Mouse (Mus musculus) liver, postnatal 0 days (tissue): ENCODE results near the gene Golga4. TPM values are rescaled to one million over a fixed set of nuclear protein-coding genes. Genes with fewer than 3 reads are reported as not detected.

Experiments used
- ATAC-seq: fragments of 200-750 bp; cut with Nextera tagmentation; 2 replicates; pipeline ENCODE4 v1.8.0; 2017; ENCODE audit warnings: mild to moderate bottlenecking, moderate library complexity
- DNase-seq: peaks from one replicate; pipeline ENCODE4 v3.0.0-alpha.2; 2016
- H3K27ac ChIP-seq: fragments of 300-500 bp; sonication (generic); 2 replicates; pipeline ENCODE4 v1.5.1; 2014; ENCODE audit warnings: antibody characterized with exemption, moderate library complexity, mild to moderate bottlenecking, low read depth
- H3K27me3 ChIP-seq: fragments of 300-500 bp; sonication (generic); 2 replicates; pipeline ENCODE4 v1.6.1; 2014; ENCODE audit warnings: low read length, control low read depth, mixed read lengths; ENCODE audit not compliant: insufficient read depth
- H3K36me3 ChIP-seq: fragments of 300-500 bp; sonication (generic); replicated peaks from 2 replicates; pipeline ENCODE4 v1.6.1; 2014; ENCODE audit warnings: mild to moderate bottlenecking, control low read depth, low read length, moderate library complexity, mixed read lengths; ENCODE audit not compliant: insufficient read depth
- H3K4me1 ChIP-seq: fragments of 300-500 bp; sonication (generic); 2 replicates; pipeline ENCODE4 v1.6.1; 2014; ENCODE audit warnings: antibody characterized with exemption, mild to moderate bottlenecking, control low read depth; ENCODE audit not compliant: insufficient read depth
- H3K4me2 ChIP-seq: fragments of 300-500 bp; sonication (generic); 2 replicates; pipeline ENCODE4 v1.6.1; 2014; ENCODE audit warnings: low read depth, mild to moderate bottlenecking, low read length, moderate library complexity, mixed read lengths
- H3K4me3 ChIP-seq: fragments of 300-500 bp; sonication (generic); 2 replicates; pipeline ENCODE4 v1.5.1; 2014; ENCODE audit warnings: low read depth, low read length
- H3K9ac ChIP-seq: fragments of 300-500 bp; sonication (generic); replicated peaks from 2 replicates; pipeline ENCODE4 v1.6.1; 2014; ENCODE audit warnings: mild to moderate bottlenecking, moderate library complexity
- H3K9me3 ChIP-seq: fragments of 300-500 bp; sonication (generic); 2 replicates; pipeline ENCODE4 v1.6.1; 2016; ENCODE audit warnings: mild to moderate bottlenecking, control low read depth, low read length, mixed read lengths
- CTCF ChIP-seq: sonication (generic); IDR thresholded peaks from 2 replicates; pipeline ENCODE4 v1.5.1; 2016; ENCODE audit warnings: antibody characterized with exemption, low read depth
- EP300 ChIP-seq: IDR thresholded peaks from 2 replicates; pipeline ENCODE4 v1.6.1; 2016; ENCODE audit warnings: antibody characterized with exemption, low read depth, mild to moderate bottlenecking
- WGBS: fragments of 180-500 bp; shearing (Covaris S2); extraction: QIAGEN DNeasy Blood & Tissue Kit; methylation state at CpG from one replicate; pipeline ENCODE4 v1.1.7; 2014; ENCODE audit not compliant: insufficient replicate concordance; 5-methylcytosine and 5-hydroxymethylcytosine counted together
- polyA plus RNA-seq: library from polyadenylated mRNA; unstranded; fragments of >200 nt; fragmentation: Nextera tagmentation; extraction: Ambion mirVana; gene quantifications from 2 replicates; pipeline ENCODE4 v1.2.1, GENCODE M21; 2015

Golga4 gene
- polyA plus RNA-seq, 1 experiment from 2014 or later = 12.5 TPM

DNA sequence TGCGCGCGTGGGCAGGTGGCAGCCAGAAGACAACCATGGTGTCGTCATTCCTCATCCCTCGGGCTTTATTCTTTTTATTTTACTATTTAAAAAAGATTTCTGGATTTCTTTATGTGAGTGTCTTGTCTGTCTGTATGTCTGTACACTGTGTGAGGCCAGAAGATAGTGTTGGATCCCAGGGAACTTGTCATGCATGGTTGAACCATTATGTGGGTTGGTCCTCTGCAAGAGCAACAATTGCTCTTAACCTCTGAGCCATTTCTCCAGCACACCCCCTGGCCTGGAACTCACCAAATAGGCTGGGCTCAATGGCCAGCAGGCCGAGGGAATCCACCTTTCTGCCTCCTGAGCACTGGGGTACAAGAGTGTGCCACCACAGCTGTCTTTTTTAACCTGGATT is 1.5 kb downstream of the Golga4 start:
- no peak for TF ChIP-seq EP300
- TF ChIP-seq CTCF = no peak
- DNase-seq = no peak
- no peaks in the 10 kb centered on the region for H3K9me3 ChIP-seq
- peak overlapping the region; percentile 94 for H3K9ac ChIP-seq
- ATAC-seq = no peak
- H3K4me1 ChIP-seq = peaks cover 35% of the 10 kb centered on the region
- no peaks in the 10 kb centered on the region for H3K27me3 ChIP-seq
- 0 out of 2 replicates have a peak, but pooled peaks cover 2% of the 10 kb centered on the region for H3K36me3 ChIP-seq
- 75% methylated on average over 6 of the region's 6 CpGs for WGBS
- peak overlapping the region; percentile 92 for H3K4me3 ChIP-seq
- H3K27ac ChIP-seq = peak overlapping the region; percentile 91; the same call in 1 of the 2 replicates
- H3K4me2 ChIP-seq = peak overlapping the region; percentile 97

DNA sequence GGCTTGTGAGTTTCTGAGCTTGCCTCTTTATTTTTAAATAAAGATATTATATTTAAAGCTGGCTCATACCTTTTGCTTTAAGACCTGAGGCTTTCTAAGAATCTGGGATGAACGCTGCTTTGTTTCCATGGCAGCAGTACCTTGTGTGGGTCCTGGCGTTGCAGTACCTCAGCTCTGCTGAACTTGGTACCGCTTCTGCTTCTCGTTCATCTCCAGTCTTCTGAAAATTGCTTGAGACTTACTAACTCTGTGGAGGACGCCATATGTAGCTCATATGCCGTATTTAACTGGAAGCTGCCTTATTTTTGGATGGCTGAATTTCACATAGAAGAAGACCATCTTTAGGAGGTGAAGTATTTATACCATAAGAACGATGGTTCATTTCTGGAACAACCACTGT is 2.5 kb downstream of the Golga4 start:
- ATAC-seq = no peak
- no peak overlapping the region for H3K4me2 ChIP-seq
- 78% methylated on average over 7 of the region's 7 CpGs for WGBS

DNA sequence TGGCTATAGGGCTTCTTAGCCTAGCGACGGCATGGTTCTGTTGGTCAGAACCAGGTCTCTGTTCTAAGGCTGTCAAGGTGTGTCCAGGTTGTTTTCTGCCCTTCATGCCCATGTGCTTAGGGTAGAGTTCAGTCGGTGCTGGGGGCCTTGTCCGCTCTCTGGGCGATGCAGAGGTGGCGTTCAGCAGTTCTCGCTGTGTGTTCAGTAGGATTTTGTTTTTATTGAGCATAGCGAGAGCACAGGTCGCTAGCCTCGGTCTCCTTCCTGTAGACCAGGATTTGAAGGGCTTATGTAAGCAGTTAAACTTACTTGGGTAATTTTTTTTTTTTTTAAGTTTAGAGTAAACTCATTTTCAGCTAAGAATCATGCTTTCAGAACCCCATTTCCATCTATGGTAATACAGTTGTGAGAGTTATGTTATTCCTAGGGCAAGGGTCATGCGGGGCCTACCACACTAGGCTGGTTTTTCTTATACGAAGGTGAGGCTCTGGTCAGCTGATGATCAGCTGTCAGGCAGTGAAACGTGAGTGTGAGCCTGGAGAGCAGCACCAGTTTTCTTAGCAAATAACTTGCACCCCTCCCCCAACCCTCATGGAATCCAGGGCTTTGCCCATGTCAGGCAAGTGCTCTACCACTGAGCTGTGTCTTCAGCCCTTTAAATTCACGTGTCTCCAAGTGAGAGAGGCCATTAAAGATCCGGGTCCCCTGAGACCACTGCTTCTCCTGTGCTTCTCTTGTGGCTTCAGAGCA is 5.0 kb downstream of the Golga4 start:
- H3K4me3 ChIP-seq = no peak overlapping the region
- no peak overlapping the region for H3K9ac ChIP-seq
- H3K9me3 ChIP-seq = no peaks in the 10 kb centered on the region
- H3K4me2 ChIP-seq = no peak overlapping the region
- ATAC-seq (no peak), DNase-seq (no peak)
- H3K36me3 ChIP-seq = peaks cover 18% of the 10 kb centered on the region
- TF ChIP-seq EP300 = no peak
- no peak for TF ChIP-seq CTCF
- H3K27me3 ChIP-seq = no peaks in the 10 kb centered on the region
- H3K27ac ChIP-seq = no peak overlapping the region
- peaks cover 34% of the 10 kb centered on the region for H3K4me1 ChIP-seq
- 75% methylated on average over 15 of the region's 15 CpGs for WGBS

More for the DNA sequence above, 2.5 kb downstream of the Golga4 start:
- no peak for DNase-seq
- Histone ChIP-seq H3K27ac (no peak overlapping the region), H3K4me3 (no peak overlapping the region), H3K36me3 (0 out of 2 replicates have a peak, but pooled peaks cover 2% of the 10 kb centered on the region), H3K27me3 (no peaks in the 10 kb centered on the region), H3K4me1 (peaks cover 40% of the 10 kb centered on the region), H3K9me3 (no peaks in the 10 kb centered on the region), H3K9ac (no peak overlapping the region)
- TF ChIP-seq EP300 (no peak), CTCF (no peak)

DNA sequence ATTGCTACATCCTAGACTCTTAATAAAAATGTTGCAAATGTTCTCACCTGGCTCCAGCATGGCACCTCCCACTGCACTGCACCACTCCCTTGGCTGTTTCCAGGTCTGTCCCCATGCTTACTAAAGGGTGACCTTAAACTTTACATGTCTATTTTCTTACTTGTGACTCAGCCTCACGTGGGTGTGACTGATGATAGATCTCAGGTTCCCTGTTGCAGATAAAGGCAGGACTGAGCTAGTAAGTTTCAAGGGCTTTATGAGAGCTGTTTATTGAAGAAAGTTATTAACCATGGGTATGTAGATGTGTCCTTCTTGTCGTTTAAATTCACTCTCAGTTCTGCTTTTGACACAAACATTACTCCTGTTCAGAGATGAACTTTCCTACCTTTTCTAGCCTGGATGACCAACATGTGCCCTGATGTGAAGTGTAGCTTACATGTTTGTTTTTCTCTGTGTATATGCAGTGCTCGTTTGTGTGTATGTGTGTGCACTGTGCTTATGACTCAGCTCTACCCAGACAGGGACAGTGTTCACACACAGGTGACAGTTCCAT is 6.7 kb downstream of the Golga4 start:
- Histone ChIP-seq H3K36me3 (peaks cover 18% of the 10 kb centered on the region), H3K4me1 (peaks cover 24% of the 10 kb centered on the region), H3K27me3 (no peaks in the 10 kb centered on the region), H3K9ac (no peak overlapping the region), H3K27ac (0 out of 2 replicates have a peak overlapping the region, but pooled peaks have one; percentile 30), H3K4me2 (no peak overlapping the region), H3K4me3 (no peak overlapping the region), H3K9me3 (no peaks in the 10 kb centered on the region)
- WGBS = 41% methylated on average over 3 of the region's 3 CpGs
- DNase-seq (no peak), ATAC-seq (peak; percentile 80)
- TF ChIP-seq EP300 (no peak), CTCF (no peak)

DNA sequence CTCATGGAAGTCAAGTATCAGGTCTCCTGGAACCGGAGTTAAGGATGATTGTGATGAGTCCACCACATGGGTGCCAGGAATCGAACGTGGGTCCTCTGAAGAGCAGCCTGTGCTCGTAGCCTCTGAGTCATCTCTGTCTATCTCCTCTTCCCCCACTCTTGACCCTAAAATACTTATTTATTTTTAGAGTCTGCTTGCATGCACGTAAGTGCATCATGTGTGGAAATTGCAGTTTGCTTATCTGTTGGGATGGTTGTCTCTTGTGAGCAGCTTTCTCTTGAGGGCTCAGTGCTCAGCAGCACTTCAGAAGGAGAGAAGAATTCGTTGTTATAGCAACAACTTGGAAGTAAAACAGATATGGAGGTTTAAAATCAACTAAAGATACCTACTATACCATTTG is 9.4 kb downstream of the Golga4 start:
- H3K4me3 ChIP-seq = no peak overlapping the region
- no peaks in the 10 kb centered on the region for H3K9me3 ChIP-seq
- no peak for TF ChIP-seq EP300
- no peak for TF ChIP-seq CTCF
- H3K27ac ChIP-seq = no peak overlapping the region
- no peak overlapping the region for H3K9ac ChIP-seq
- no peaks in the 10 kb centered on the region for H3K27me3 ChIP-seq
- no peak for ATAC-seq
- H3K4me1 ChIP-seq = peaks cover 16% of the 10 kb centered on the region
- peaks cover 18% of the 10 kb centered on the region for H3K36me3 ChIP-seq
- no peak overlapping the region for H3K4me2 ChIP-seq
- DNase-seq = no peak
- WGBS = 73% methylated on average over 6 of the region's 6 CpGs

DNA sequence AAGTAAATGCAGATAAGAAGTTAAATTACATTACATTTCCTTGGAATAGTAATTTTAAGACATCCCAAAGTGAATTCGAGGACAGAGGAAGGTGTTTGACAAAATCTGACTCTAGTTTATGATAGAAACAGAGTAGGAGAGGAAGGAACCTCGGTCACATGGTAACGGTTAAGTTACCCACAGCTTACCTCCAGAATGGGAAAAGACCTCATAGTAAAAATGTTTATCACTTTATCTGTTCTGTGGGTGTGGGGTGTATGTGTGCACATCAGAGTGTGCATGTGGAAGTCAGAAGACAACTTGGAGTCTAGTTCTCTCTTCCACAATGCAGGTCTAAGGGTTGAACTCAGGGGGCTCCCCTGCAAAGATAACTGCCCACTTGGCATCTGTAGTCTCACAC is 10.1 kb downstream of the Golga4 start:
- no peaks in the 10 kb centered on the region for H3K27me3 ChIP-seq
- H3K4me1 ChIP-seq = 0 out of 2 replicates have a peak, but pooled peaks cover 12% of the 10 kb centered on the region
- no peaks in the 10 kb centered on the region for H3K9me3 ChIP-seq
- WGBS = 53% methylated on average over 3 of the region's 3 CpGs
- no peak overlapping the region for H3K27ac ChIP-seq
- H3K9ac ChIP-seq = no peak overlapping the region
- H3K4me2 ChIP-seq = no peak overlapping the region
- ATAC-seq = no peak
- H3K36me3 ChIP-seq = peaks cover 15% of the 10 kb centered on the region
- no peak for DNase-seq
- H3K4me3 ChIP-seq = no peak overlapping the region
- TF ChIP-seq CTCF (no peak), EP300 (no peak)
